37 mouse cellular contexts compared by ENCODE assay signal in genomic region chr9:44647656-44648055, GRCm38 (mm10). TPM values are rescaled to one million over a fixed set of nuclear protein-coding genes. Genes with fewer than 3 reads are reported as not detected.
"Had no signal": no experiment of that assay in that cellular context is flagged by ENCODE, and none has a peak within 500 bp of the region (broad histone marks: within the 10 kb centered on the region; RNA-seq: fewer than 3 reads in every experiment).

No protein-coding gene starts in this region.

- DNase-seq: gastrocnemius, postnatal 14 days; gastrocnemius, postnatal 36 days; heart, adult 18-20 months; heart, postnatal 14 days; heart, postnatal 36 days; kidney, adult 11 months; kidney, adult 2 months; kidney, adult 9 months; kidney, postnatal 14 days; kidney, postnatal 36 days; layer of hippocampus, adult 9-11 months; layer of hippocampus, postnatal 36 days; left cerebral cortex, postnatal 4 days had no signal

- H3K27me3 ChIP-seq: heart, embryonic 13.5 days; heart, embryonic 15.5 days; hindbrain, embryonic 13.5 days; hindbrain, embryonic 15.5 days; limb, embryonic 13.5 days; limb, embryonic 15.5 days had no signal

- H3K36me3 ChIP-seq: heart, embryonic 13.5 days; heart, embryonic 15.5 days; hindbrain, embryonic 13.5 days; hindbrain, embryonic 15.5 days; kidney, embryonic 15.5 days; limb, embryonic 13.5 days; limb, embryonic 15.5 days; liver, embryonic 12.5 days had no signal

- H3K9me3 ChIP-seq: heart, embryonic 13.5 days; heart, embryonic 15.5 days; hindbrain, embryonic 13.5 days; hindbrain, embryonic 15.5 days; kidney, embryonic 15.5 days; limb, embryonic 13.5 days; limb, embryonic 15.5 days; liver, embryonic 12.5 days had no signal

- H3K9ac ChIP-seq: heart, embryonic 13.5 days; heart, embryonic 15.5 days; hindbrain, embryonic 13.5 days; hindbrain, embryonic 15.5 days; kidney, embryonic 15.5 days; limb, embryonic 13.5 days; limb, embryonic 15.5 days; liver, embryonic 12.5 days; liver, embryonic 14.5 days had no signal

- H3K4me3 ChIP-seq: heart, embryonic 13.5 days; heart, embryonic 15.5 days; hindbrain, embryonic 13.5 days; hindbrain, embryonic 15.5 days; kidney, embryonic 15.5 days; limb, embryonic 13.5 days; limb, embryonic 15.5 days; liver, embryonic 12.5 days had no signal

- H3K27ac ChIP-seq: heart, embryonic 13.5 days; heart, embryonic 15.5 days; hindbrain, embryonic 13.5 days; hindbrain, embryonic 15.5 days; hindbrain, postnatal 0 days; kidney, embryonic 15.5 days; kidney, postnatal 0 days; limb, embryonic 13.5 days; limb, embryonic 15.5 days; liver, embryonic 12.5 days; liver, embryonic 14.5 days had no signal

- ATAC-seq: hindbrain, postnatal 0 days; intestine, embryonic 16.5 days; liver, embryonic 12.5 days had no signal

- H3K4me1 ChIP-seq: hindbrain, embryonic 13.5 days; hindbrain, embryonic 15.5 days; kidney, embryonic 15.5 days; limb, embryonic 13.5 days; limb, embryonic 15.5 days had no signal

- H3K4me2 ChIP-seq: heart, embryonic 13.5 days; heart, embryonic 15.5 days; hindbrain, embryonic 13.5 days; hindbrain, embryonic 15.5 days; kidney, embryonic 15.5 days; limb, embryonic 13.5 days; limb, embryonic 15.5 days; liver, embryonic 12.5 days had no signal

RNA-seq across cellular contexts. Expression of gene Treh, which starts 25.4 kb away (rescaled TPM):
- total RNA-seq: gastrocnemius, adult 18-20 months; gastrocnemius, adult 8-10 months; gastrocnemius, postnatal 14 days; gastrocnemius, postnatal 36 days; heart, adult 18-20 months; heart, postnatal 14 days; heart, postnatal 36 days; hematopoietic stem cell, adult 5-6 weeks; hindbrain, postnatal 0 days; layer of hippocampus, adult 18-20 months; layer of hippocampus, adult 8-10 months; layer of hippocampus, postnatal 14 days; layer of hippocampus, postnatal 36 days; left cerebral cortex, adult 18-20 months; left cerebral cortex, postnatal 10 days; left cerebral cortex, postnatal 4 days had no signal
- polyA plus RNA-seq: heart, embryonic 13.5 days; heart, embryonic 15.5 days; heart, postnatal 0 days; hindbrain, embryonic 11.5 days; hindbrain, embryonic 13.5 days; hindbrain, embryonic 15.5 days; hindbrain, postnatal 0 days; limb, embryonic 11.5 days; limb, embryonic 13.5 days; limb, embryonic 15.5 days; liver, embryonic 12.5 days; liver, embryonic 14.5 days; liver, embryonic 16.5 days had no signal
